Mouse (Mus musculus): ENCODE measurements around the gene Eea1.
A peak's percentile ranks its signal among the peaks of the same experiment; 100 is the strongest.

The Eea1 gene

DNA sequence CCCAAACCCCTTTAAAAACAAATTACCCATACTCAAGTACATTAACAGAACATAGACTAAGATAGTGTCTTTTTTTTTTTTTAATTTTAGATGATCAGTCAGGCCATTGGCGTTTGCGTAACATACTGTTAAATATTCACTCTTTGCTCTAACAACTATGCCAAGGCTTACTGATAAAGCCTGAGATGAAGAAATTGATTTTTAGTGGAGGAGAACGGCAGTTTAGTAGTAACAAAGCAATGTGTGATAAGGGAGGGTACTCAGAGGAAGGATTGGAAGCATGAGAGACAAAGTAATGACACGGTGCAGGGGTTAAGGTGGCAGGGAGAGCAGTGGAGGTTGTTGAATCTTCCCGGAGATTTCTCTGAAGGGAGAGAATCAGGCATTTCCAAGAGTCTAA is 9.7 kb downstream of the Eea1 start:
- no peak for DNase-seq

DNA sequence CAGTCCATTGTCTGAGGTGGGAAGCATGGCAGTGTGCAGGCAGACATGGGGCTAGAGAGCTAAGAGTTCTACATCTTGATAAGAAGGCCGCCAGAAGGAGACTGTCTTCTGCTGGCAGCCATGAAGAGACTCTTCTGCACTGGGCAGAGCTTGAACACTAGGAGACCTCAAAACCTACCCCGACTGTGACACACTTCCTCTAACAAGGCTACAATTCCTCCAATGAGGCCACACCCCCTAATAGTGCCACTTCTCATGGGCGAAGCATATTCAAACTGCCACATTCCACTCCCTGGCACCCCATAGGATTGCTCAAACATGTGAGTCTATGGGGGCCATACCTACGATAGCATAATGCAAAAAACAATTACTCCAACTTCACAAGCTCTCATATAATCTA is 10.3 kb downstream of the Eea1 start:
- no peak for DNase-seq

DNA sequence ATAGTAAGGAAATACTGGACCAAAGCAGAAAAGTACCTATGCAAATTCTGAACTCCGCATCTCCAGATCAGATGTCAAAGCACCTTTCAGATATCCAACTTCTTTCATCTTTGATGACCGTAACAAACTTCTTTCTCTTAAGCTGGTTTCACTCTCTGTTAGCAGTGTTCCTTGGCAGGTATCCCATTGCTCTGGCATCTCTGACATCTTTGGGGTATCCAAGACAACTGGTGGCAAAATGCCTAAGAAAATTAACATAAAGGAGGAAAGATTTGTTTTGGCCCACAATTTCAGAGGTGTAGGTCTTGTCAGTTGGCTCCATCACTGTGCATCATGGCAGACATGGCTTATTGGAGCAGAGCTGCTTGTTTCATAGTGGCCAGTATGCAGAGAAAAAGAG is 10.9 kb downstream of the Eea1 start:
- DNase-seq = no peak

DNA sequence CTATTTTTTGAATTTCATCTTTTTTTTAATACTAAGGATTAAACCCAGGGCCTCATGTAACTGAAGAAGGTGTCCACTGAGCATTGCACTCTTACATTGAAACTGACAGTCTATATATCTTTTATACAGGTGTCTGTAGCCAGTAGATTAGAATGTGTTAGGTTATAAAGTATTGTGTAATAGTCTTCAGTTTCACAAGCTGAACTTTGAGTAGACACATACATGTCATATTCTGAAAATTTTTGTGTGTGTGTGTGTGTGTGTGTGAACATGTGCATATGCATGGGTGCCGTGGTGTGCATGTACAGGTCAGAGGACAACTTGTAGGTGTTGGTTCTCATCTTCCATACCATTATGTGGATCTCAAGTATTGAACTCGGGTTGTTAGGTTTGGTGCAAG is 16.2 kb downstream of the Eea1 start:
- no peak for DNase-seq

DNA sequence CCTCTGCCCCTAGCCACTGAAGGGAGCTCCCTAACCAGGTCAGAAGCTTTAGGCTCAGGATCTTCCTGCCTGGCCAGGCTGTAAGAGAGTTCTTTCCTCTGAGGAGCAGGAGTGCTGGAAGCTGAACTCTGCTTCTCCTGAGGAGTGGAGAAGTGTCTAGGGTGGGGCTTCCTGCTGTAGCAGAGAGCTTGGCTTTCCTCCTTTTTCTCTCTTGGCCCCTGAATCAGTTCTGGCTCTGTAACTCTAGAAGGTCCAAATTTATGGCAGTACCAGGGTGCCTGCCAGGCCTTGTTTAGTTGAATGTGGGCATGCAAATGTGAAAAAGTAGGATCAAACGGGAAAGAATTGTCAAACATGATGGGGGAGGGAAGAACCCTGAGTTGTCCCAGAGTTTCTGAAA is 17.1 kb downstream of the Eea1 start:
- no peak for DNase-seq

DNA sequence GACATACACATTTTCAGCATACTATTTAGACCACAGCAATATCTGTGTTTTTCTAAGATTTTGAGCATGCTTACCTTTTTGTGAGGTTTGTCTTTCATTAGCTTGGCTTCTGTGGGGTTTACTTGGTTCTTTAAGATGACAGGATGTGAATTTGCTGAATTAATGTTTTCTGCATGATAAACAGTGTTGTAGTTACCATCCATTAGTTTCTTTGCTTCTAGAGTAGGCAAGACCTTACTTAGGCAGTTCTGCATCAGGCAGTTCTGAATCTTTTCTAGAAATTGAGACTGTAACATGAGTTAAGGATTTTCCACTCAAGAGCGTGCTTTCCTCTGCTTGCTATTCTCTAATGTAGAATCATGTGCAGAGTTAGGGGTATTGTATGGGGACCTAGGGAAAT is 24.2 kb downstream of the Eea1 start:
- DNase-seq = no peak

DNA sequence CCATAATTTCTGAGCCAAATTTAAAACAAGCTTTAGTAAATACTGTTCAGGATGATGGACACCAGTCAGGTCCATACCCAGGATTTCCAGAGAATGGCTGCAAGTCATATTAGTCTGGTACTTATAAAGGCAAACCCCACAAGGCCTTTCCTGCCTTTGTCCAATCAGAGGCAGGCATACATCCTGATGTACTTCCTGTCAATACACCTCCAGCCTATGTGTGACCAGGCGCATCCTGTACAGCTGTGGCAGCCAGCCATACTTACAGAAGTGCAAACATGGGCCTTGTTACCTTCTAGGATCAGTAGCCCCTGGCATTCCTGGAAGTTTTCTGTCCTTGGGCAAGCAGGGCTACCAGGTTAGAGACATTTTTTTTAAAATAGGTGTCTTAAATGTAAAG is 29.2 kb downstream of the Eea1 start:
- no peak for DNase-seq

DNA sequence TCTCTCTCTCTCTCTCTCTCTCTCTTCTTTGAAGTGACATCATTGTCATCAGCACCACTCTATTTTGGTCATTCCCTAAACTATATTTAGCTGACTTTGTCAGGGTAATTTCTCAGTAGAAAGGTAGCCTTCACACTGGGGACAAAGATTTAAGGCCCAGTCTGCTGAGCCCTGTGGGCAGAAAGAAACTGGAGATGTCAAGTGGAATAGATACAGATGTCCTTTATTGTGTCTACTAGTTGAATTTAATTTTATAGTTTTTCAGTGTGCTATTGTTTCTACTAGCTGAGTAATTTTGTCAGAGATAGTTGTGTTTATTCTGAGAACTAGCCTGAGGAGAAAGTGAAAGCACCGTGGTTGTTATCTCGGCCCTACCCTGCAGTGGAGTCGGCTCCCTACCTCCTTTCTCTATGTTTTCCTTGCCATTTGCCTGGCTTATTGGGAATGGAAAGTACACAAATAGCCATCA is 30.3 kb downstream of the Eea1 start:
- DNase-seq = no peak

DNA sequence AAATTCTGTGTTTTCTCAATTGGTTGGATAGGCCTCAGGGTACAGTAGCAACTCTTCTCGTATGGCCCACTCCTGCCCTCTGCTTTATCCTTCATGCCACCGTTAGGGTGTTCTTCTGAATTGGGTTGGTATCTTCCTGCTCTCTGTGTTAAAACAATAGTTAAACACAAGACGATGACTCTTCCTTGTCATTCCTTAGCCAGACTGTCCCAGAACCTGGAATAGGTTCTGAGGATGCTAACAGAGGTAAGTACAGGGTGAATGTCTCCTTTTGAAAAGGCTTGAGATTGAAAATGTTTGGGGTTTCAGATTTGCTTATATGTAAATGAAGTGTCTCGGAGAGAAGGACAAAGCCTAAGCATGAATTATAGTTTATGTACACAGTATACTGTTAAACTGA is 30.9 kb downstream of the Eea1 start:
- no peak for DNase-seq

DNA sequence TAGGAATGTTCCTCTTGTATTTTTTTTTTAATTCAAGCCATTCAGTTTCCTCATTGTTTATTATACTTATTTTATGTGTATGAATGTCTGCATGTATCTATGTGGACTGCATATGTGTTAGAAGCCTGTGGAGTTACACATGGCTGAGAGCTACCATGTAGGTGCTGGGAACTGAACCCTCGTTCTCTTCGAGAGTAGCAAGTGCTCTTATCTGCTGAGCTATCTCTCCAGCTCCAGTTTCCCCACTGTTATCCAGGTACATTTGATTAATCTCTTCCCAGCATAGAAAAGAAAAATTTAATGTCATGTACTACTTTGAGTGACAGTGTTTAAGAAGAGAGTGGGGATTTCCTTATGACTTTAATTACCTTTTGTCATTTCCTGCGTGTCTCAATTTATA is 31.5 kb downstream of the Eea1 start:
- no peak for DNase-seq

DNA sequence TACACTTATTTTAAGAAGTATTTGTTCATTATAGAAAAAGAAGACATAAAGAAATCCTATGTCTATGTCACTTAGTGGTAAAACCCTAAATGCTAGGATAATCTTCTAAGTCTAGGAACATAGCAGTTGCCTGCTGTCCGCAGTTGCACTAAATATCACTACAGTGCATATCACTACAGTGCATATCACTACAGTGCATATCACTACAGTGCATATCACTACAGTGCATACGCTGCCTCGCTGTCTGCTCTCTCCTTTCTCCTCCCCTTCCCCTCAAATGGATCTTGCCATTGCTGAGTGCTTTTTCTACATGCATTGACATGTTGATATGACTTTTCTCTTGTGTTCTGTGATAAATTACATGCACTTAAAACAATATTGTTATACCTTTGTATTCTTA is 34.0 kb downstream of the Eea1 start:
- DNase-seq = no peak

DNA sequence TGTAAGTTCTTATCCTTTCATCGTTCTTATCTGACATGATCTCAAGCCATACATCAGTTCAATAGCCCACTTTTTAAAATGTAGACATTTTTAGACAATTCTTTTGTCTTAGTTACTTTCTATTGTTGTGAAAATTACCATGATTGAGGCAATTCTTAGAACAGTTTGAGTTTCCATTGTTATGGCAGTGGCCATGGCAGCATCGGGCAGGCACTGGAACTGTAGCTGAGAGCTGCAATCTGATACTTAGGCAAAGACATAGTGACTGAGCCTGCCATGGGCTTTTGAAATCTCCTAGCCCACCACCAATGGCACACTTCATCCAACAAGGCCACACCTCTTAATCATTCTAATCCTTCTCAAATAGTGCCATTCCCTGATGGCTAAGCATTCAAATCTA is 36.3 kb downstream of the Eea1 start:
- DNase-seq = no peak

DNA sequence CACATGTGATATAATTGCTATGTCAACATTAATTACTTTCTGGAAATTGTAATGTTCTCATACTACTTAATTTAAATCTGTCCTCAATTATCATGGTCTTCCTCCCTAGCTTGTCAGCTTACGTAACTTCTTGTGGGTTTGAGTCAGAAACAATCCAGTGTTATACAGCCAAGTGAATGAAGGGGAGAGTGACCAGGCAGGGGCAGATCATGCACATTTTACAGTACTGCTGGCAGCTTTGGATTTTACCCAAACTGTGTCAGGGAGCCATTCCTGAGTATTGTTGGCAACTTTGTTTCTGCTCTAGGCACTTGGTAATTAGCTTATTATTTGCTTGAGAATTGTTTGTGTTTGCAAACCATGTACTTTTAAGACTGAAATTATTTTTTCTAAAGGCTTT is 49.3 kb downstream of the Eea1 start:
- DNase-seq = no peak

DNA sequence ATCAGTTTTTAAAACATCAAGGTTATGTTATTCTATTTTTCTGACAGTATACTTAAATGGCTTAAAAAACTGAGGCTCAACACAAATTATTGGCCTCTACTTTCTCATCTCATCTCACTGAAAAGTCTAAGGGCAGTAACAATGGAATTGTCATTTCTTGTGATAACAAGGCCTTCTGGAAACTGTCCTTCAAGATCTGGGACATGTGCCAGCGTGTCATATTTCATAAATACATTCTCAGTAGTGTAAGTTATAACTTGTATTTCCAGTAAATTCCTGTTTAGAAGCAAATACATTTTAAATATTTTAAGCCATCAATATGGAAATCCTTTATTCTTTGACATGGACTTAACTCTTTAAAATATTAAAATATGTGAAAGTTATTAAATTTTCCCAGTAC is 50.7 kb downstream of the Eea1 start:
- DNase-seq = no peak

DNA sequence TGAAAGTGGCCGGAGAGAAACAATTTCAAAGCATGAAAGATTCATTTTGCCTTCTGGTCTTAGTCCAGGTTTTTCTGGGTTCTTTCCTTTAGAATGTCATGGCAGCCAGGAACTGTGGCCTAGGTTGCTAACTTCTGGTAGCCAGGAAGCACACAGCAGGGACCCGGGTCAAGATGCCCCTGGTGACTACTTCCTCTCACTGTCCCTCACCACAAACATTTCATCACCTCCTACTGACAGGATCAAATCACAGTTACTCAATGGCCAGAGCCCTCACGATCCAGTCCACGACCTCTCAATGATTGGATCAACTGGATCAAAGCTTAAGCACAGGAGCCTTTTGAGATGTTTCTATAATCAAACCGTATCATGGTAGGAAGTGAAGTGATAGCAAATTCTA is 60.5 kb downstream of the Eea1 start:
- no peak for DNase-seq

DNA sequence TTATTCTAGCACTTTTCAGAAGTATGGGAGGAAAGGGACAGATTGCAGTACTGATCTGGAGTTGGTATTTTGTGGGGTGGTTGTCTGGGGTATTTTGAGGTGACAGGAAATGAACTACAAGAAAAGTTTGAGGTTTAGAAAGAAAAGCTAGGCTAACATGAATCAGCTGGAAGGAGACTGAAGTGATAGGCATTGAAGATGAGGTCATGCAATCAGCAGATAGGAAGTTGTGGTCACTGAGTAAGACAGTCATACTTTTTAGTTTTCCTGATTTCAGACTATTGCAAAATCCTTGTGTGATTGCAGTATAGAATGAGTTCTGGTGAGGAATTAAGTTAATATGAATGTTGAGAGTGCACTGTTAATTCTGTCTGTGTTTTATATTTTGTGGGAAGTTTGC is 75.3 kb downstream of the Eea1 start:
- no peak for DNase-seq

DNA sequence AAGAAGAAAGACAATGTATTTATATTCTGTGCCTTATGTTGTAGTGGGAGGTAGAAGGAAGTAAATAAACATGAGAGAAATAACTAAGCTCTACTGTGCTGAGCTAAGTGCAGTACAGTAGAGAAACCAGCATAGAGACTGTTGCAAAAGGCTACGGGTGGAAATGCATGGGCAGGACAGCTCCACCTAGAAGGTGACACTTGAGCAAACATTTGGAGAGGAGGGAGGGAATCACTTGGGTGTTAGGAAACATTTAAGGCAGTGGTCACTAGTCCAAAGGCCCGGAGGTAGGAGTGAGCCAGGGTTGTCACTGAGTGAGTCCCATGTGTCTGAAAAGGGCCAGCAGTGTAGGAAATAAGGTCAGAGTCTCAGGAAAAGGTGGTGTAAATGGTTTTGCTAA is 77.0 kb downstream of the Eea1 start:
- no peak for DNase-seq

DNA sequence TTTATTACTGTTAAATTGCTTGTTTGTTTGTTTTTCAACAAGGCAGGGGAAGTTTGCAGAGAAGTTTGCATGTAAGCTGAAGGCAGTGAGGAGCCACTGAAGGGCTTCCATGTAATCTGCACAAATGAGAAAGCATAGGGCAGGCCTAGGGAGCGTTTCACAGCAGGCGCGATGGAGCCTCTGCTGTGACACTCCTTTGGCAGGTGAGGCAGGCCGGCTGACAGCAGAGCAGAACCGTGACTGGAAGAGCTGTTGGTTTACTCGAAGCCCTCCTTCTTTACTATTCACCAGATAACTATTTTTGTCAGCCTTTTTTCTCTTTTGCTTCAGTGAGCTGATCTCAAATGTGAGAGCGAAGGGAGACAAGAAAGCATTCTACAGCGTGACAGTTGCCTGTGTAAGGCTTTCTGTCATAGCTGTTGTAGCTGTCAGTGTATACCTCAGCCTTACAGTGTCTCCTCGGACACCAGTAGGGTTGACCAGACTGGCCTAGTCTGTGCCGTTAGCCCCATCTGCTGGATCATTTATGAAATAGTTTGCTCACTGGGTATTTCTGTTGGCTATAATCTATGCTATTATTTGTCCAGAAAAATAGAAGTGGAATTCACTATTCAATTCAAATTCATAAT is 93.0 kb downstream of the Eea1 start:
- peak; percentile 32 for DNase-seq

DNA sequence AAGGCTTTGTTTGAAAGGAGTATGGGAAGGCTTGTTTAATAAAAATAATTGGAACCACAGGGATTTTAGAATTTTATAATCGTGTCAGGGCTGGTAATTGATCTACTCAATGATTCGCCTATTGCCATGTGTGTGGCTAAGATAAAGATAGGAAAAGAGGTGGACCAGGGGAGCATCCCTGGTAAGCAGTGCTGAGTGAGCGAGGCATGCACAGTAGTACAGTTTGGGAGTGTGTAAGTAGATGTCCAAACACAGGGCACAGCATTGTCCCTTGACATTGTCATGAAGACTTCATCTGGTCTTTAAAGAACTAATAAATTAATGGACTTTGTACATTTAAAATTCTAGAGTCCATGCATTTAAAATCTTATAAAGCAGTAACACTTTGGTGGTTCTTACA is 93.7 kb downstream of the Eea1 start:
- no peak for DNase-seq

DNA sequence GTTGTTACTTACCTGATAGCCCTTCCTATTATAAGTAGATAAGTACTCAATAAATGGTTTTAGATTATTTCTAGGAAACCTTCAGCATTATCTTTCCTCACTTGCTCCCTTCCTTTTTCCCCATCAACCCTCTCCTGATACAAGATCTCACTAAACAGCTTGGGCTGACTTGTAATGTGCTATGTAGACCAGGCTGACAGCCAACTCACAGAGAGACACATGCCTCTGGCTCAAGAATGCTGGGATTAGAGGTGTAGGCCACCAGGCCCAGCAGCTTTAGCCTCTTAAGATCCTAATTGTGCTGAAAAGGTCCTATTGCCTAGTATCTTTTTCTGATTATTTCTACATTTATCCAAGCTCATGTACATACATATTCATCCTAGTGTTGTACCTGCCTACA is 95.5 kb downstream of the Eea1 start:
- no peak for DNase-seq

DNA sequence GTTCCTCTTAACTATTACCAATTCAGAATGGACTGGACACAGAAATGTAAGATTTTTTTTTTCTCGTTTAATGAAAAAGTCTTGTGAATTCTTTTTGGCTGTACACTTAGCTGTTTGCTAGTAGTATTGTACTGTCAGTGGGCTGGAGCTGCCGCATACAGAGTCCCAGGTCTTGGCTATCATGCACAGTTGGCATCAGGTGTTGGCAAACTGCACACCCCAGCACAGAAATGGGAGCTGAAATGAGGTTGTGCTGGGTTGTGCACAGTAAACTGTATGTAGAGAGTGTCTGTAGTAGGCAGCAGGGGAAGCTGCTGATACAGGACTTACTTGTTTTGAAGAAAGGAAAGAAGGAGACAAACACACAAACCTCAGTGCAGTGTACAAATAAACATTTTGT is 103.8 kb downstream of the Eea1 start:
- peak; percentile 19 for DNase-seq

DNA sequence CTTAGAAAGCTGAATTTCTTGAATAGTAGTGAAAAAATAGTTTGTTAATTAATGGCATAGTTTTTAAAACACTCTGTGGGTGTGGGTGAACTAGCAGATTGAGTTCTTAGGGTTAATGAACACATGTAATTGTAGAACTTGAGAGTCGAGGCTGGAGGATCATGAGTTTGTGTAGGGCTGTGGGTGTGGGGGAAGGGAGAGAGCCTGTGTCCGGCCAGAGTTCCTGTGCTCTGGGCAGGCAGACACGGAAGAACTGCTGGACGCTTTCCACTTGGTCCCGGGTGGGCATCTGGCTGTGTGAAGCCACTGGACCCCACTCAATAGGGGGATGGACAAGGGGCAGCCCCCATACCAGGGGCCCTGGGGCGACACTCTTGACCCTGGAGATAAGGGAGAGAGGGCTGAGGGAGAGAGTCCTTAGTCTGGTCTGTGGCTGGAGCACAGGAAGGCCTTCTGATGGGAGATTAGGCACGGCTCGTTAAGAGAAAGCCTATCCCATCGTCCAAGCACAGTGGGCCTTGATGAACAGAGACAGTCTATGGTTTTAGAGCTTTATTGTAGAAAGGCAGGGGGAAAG is 107.6 kb downstream of the Eea1 start:
- no peak for DNase-seq

DNA sequence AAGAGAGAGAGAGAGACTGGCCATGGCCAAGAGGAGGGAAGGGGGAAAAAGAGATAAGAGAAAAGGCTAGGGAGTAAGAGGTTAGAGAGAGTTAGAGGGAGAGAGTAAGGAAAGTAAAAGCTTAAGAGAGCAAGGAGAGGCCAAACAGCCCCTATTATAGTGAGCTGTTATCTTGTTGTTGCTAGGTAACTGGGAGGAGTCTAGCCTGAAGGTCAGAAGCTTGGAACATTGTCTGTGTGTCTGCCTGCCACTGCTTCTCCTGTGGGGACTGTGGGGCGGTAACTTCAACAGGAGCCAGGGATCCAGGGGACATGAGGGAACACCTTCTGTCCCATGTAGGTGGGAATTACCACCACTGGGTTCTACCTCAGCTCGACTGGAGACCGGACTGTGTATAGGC is 108.1 kb downstream of the Eea1 start:
- DNase-seq = no peak

DNA sequence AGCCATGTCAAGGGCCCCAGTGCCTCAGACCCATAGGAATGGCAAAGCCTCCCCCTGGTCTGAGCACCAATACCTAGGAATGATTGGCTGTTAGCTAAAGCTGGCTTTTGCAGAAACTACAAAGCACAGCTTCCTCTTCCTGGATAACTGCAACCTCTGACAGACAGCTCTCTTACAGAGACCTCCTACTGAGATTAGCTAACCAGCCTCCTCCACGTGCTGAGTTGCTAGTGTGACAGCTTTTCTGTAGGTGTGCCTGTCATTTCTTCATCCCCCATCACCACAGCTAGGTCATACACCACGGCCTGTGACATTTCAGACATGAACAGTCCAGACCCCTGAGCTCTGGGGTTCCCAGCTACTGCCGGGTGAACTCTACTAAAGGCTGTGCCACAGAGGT is 126.9 kb downstream of the Eea1 start:
- DNase-seq = peak; percentile 40

DNA sequence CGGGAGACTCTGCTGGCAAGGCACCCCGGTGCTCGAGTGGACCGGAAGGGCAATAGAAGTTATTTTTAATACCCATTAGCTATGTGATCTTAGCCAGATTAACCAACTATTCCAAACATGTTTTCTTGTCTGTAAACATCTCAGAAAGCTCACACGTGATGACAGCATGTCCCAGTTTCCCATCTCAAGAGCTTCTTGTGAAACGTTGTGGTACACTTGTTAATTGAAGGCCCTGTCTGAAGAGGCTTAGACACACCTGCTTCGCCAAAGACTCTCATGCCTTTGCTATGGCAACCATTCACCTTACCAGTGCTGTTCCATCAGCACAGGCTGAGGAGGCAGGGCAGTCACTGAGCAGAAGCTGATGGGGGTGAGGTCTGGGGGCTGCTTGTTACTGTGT is 133.9 kb downstream of the Eea1 start:
- DNase-seq = no peak

DNA sequence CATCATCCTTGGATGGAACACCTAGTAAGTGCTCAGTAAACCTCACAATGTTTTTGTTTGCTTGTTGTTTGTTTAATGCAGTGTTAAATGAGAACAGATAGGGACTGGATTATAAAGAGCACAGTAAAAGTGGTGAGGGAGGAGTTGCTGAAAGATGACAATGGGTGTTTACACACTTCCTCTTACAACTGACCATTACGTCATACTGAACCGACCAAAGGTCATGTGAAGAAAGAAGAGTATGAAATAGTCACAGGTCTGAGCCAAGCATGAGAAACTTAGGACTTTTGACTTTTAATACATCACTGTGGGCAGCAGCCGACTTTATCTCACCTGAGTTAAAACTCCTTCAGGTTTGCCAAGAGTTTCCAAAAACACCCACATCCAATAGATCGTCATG is 135.0 kb downstream of the Eea1 start:
- DNase-seq = no peak
